Mouse (Mus musculus): ENCODE results near the gene Gm21992.

The Gm21992 gene

DNA sequence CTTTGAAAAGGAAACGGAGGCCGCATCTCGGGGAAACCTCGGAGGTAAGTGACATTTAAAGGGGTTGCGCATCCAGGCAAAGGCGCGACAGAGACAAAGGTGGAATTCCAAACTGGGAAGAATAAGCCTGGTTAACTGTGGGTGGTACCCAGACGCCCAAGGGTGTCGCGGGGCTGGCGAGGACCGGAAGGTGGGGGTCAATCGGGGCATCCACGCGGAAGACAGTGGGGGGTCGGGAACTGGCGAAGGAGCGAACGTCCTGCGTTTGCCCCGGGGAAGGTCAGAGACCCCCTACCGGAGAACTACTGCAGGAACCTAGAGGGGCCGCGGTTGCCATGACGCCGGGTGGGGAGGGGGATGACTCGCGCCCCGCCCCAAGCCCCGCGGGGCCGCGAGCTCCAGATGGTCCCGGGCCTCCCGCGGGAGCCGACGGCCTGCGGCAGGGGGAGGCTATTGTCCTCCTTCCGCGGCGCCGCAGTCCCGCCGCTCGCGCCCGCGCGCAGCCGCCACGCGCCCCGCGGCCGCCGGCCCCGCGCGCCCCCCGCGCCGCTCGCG is 99.7 kb downstream of the Gm21992 start:
- no peak for DNase-seq (ENCODE audit: low spot score)

- no peak for DNase-seq (ENCODE audit: low spot score)
Measured at GRCm38 (mm10) chr19:4711098-4711600, 100.3 kb downstream of the Gm21992 start, which contains the start of gene Sptbn2. Sptbn2 (plus strand) TSS chr19:4711167.

DNA sequence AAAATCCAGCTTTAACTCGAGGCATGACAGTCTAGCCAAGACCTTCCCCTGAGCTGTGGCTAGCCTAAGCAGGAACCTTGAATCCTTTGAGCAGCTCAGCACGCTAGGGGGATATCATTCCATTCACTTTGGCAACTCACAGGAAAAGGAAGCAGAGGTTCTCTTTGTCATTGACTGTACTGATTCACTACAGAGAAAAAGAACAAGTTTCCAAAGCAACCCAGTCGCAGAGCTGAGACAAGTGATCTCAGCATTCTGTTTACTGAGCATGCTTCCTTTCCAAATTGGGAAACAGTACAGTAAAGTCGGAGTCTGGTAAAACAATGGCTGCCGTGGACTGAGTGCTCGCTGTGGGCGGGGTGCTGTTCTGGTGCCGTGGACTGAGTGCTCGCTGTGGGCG is 102.6 kb downstream of the Gm21992 start:
- DNase-seq (ENCODE audit: low spot score): no peak

DNA sequence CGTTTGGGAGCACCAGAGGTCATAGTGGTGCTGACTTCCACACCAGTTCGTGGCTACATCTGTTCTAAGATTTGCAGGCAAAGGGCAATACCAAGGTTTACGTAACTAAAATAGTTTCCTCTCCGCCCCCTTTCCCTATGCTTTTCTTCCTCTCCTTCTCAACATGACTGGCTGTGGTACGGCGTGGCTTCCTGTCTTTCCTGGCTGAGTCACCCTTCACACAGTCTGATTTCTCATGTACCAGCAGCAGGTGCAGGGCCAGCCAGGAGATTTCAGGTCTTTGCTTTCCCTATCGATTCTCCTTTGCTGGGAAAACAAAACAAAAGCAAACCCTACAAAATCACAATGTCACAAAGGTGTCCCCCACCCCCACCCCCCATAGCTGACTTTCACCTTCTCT is 110.2 kb downstream of the Gm21992 start:
- DNase-seq (ENCODE audit: low spot score): no peak

DNA sequence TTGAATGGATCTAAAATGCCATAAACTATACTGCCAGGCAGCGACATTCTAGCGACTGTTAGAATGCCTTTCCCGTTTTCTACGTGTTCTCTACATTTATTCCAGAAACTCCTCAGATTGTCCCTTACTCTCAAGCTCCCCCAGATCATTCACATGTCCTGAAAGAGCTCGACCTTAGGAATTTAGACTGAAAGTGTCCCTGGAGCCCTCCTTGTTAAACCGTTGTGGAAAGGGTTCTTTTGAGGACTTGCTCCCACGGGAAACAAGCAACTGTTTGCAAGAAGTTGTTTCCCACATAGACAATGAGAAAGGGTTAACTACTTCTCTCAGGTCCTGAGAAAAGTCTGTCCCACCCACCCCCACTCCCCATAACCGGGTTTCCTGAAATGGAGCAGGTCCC is 110.8 kb downstream of the Gm21992 start:
- no peak for DNase-seq (ENCODE audit: low spot score)

DNA sequence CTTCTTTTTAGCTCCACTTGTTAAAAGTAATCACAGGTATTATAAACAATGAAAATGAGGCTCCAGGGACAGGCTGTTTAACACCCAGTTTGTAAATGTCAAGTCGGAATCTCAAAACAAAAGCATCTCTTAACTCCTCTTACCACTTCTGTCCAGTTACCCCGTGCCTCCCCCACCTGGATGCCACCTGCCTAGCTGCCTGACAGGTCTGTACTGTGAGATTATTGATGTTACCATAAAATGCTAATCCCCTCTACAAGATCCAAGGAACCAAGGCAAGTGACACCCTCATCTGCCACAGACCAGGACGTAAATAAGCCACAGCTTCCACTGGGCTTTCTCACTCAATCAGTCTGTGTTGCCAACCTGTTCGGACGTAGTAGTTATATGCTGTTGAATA is 111.6 kb downstream of the Gm21992 start:
- no peak for DNase-seq (ENCODE audit: low spot score)

DNA sequence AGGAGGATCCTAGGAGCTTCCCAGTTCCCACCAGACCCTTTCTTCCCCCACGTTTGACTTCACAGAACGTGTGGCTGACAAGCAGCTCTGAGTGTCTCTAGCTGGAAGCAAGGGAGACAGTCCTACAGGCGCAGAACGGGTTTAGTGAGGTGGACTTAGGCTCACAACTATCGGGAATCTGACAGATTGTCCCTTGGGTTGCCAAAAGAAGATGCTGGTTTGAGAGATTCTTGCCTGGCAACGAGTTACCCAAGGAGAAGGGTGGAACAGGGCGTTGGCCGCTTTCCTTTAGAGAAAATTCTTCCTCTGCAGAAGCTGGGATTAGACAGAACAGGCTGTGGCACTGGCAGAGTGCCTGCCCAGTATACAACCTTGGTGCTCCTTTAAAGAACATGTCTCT is 112.6 kb downstream of the Gm21992 start:
- DNase-seq (ENCODE audit: low spot score): no peak

- DNase-seq (ENCODE audit: low spot score): peak; percentile 56
Measured at GRCm38 (mm10) chr19:4698205-4698677, 113.2 kb downstream of the Gm21992 start, which contains the start of gene Gm960. Gm960 (minus strand) TSS chr19:4698668.

GRCm38 (mm10) chr19:4697721-4698120 is 113.7 kb downstream of the Gm21992 start:
- no peak for DNase-seq (ENCODE audit: low spot score)

- DNase-seq (ENCODE audit: low spot score): no peak
Measured at GRCm38 (mm10) chr19:4697121-4697520, 114.3 kb downstream of the Gm21992 start.

DNA sequence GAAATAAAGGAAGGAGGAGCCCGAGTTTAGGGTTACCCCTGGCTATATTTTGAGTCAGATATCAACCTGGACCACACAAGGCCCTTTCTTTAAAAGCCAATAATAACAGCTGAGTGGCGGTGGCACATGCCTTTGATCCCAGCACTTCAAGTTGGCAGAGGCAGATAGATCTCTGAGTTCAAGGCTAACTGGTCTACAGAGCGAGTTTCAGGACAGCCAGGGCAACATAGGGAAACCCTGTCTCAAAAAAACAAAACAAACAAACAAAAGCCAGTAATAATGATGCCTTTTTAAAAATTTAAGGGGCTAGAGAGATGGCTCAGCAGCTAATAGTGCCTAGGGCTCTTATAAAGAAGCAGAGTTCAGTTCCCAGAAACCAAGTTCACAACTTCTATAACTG is 117.1 kb downstream of the Gm21992 start:
- no peak for DNase-seq (ENCODE audit: low spot score)

All from ovary, adult 18-20 months (tissue).